ENCODE assay signal across 7 mouse cellular contexts in the genomic region with DNA sequence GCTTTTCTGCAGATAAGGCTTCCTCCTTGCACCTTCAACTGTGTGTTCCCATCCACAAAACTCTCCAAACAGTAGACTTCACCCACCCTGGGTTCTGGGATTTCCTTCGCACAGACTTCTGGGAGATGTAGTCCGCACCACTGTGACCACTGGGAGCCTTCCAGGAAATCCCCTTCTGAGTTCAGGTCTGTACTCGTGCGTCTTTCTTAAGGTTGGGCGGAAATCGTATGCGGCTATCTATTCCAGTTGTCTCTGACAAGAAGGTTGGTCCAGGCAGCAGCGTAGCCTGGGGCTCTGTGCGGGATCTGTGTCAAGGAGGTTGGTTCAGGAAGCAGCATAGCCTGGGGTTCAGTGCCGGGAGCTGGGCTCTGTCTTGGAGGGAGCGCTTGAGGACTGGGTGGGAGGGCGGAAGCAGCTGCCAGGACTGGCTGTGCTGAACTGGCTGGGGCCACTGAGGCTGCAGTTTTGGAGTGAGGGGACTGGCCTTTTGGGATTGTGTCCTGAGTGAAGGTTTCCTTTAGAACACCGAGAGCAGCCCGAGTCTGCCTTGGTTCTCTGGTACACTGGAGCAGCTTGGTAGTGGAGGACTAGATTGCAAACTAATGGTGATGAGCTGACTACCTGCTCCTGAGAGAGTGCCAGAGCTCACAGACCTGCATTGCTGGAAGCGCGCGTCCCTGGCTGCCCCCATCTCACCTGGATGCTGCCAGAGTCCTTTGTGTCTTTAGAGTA. TPM values are rescaled to one million over a fixed set of nuclear protein-coding genes. Genes with fewer than 3 reads are reported as not detected.
A peak's percentile ranks its signal among the peaks of the same experiment; 100 is the strongest.
DNase-seq lines count a peak whose midpoint lies in the region; ATAC-seq lines count a peak whose summit lies in the region.
"Not testable (repeated sequence)": the region's sequence is repeated elsewhere in the genome, so short reads cannot be mapped to it uniquely, and the experiment has no call there.

A gene (plus strand): TSS at position 192 of the 732 bp plus-strand sequence.

- ATAC-seq in embryonic facial prominence, embryonic 12.5 days (ENCODE audit: insufficient number of reproducible peaks, insufficient read depth, low FRiP score, low TSS enrichment), result peak; percentile 97
- ATAC-seq in midbrain, embryonic 12.5 days (ENCODE audit: low FRiP score, low read depth), result peak; percentile 98

- not testable (repeated sequence) for H3K36me3 ChIP-seq in embryonic facial prominence, embryonic 12.5 days; midbrain, embryonic 12.5 days
- H3K36me3 ChIP-seq in limb, embryonic 10.5 days, result peaks cover 12% of the 10 kb centered on the region; the same call in 1 of the 2 replicates

- not testable (repeated sequence) for H3K4me1 ChIP-seq in embryonic facial prominence, embryonic 12.5 days; limb, embryonic 10.5 days; midbrain, embryonic 12.5 days

- peak within 1 kb of the TSS; percentile 56 for H3K4me3 ChIP-seq in embryonic facial prominence, embryonic 12.5 days
- H3K4me3 ChIP-seq in limb, embryonic 10.5 days, result peak within 1 kb of the TSS; percentile 68
- H3K4me3 ChIP-seq in midbrain, embryonic 12.5 days, result peak within 1 kb of the TSS; percentile 72

- not testable (repeated sequence) for H3K9me3 ChIP-seq in embryonic facial prominence, embryonic 12.5 days; limb, embryonic 10.5 days (replicated peaks); midbrain, embryonic 12.5 days

- under 1% methylated on average over 17 of the region's 17 CpGs for WGBS in embryonic facial prominence, embryonic 12.5 days
- WGBS in limb, embryonic 10.5 days, result 2% methylated on average over 17 of the region's 17 CpGs
- 3% methylated on average over 17 of the region's 17 CpGs for WGBS in midbrain, embryonic 12.5 days

- peak within 1 kb of the TSS; percentile 56 for H3K4me2 ChIP-seq in embryonic facial prominence, embryonic 12.5 days (replicated peaks)
- peak within 1 kb of the TSS; percentile 59 for H3K4me2 ChIP-seq in midbrain, embryonic 12.5 days (replicated peaks)

- peak within 1 kb of the TSS; percentile 65 for H3K9ac ChIP-seq in embryonic facial prominence, embryonic 12.5 days
- peak within 1 kb of the TSS; percentile 73 for H3K9ac ChIP-seq in midbrain, embryonic 12.5 days (replicated peaks)

- H3K27ac ChIP-seq in embryonic facial prominence, embryonic 12.5 days; midbrain, embryonic 12.5 days (replicated peaks): not testable (repeated sequence)
- peak within 1 kb of the TSS; percentile 81 for H3K27ac ChIP-seq in limb, embryonic 10.5 days

- not testable (repeated sequence) for H3K27me3 ChIP-seq in embryonic facial prominence, embryonic 12.5 days; limb, embryonic 10.5 days (ENCODE audit: low read depth, poor library complexity, severe bottlenecking); midbrain, embryonic 12.5 days

- DNase-seq in adrenal gland, postnatal 14 days, result peak; percentile 79
- DNase-seq in heart, adult 11 months, result peak; percentile 99
- DNase-seq in kidney, adult 18-20 months, result peak; percentile 89
- DNase-seq in limb, embryonic 10.5 days (ENCODE audit: low spot score), result peak; percentile 65
- peak; percentile 34 for DNase-seq in skeletal muscle tissue, adult 2 months (ENCODE audit: low read depth, low spot score)

RNA-seq across cellular contexts. Expression of the gene that starts here (rescaled TPM):
- total RNA-seq in adrenal gland, postnatal 14 days (2021), result 6.1 and 6.2 TPM in 2 replicates
- polyA plus RNA-seq in embryonic facial prominence, embryonic 12.5 days (2016; fragmentation: Nextera tagmentation; extraction: Ambion mirVana), result 6.8 and 7.8 TPM in 2 replicates
- polyA plus RNA-seq in limb, embryonic 10.5 days (2016; fragmentation: Nextera tagmentation; extraction: Ambion mirVana), result 6.2 and 6.5 TPM in 2 replicates
- polyA plus RNA-seq in midbrain, embryonic 12.5 days (2016; fragmentation: Nextera tagmentation; extraction: Ambion mirVana), result 4.8 and 5.1 TPM in 2 replicates

Comparison
In these comparisons a context has a peak if more than half of its experiments do, and no peak if none do; other contexts are left out.
1. DNase-seq: peak in every context shown above with its lines; median percentile 99 in heart, adult 11 months; 89 in kidney, adult 18-20 months; 79 in adrenal gland, postnatal 14 days; 65 in limb, embryonic 10.5 days; 34 in skeletal muscle tissue, adult 2 months.